In the genomic region with DNA sequence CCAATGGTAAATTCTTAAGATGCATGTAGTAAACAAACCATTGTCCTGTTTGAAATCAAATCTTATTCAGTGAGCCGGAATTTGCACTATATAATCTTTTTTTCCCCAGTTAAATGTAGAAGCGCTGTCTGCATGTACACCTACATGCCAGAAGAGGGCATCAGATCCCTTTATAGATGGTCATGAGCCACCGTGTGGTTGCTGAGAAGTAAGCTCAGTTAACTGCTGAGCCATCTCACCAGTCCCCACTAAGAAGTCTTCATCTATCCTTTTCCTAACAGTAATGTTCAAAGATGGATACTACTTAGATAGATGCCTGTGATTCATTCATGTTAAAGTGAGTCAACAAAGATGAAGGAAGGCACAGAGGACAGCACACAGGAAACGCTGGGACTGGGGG, we compare ENCODE assay signal across 9 mouse cellular contexts. TPM values are rescaled to one million over a fixed set of nuclear protein-coding genes. Genes with fewer than 3 reads are reported as not detected.
DNase-seq lines count a peak whose midpoint lies in the region; ATAC-seq and TF ChIP-seq lines count a peak whose summit lies in the region.
"Had no signal": no experiment of that assay in that cellular context is flagged by ENCODE, and none has a peak within 500 bp of the region (broad histone marks: within the 10 kb centered on the region; RNA-seq: fewer than 3 reads in every experiment).

No protein-coding gene starts in this region.

- intact Hi-C loops in left cerebral cortex, adult 2 months (cut with DNase I), result loop anchor here (5.0 to 10.0 kb wide), 3 partner anchors 94 to 412 kb away; a partner anchor contains a TSS
- intact Hi-C loops in left cerebral cortex, postnatal 36 days (cut with DNase I), result loop anchor here (5.0 to 10.0 kb wide), 2 partner anchors 91 to 132 kb away; a partner anchor contains a TSS

- H3K9me3 ChIP-seq in embryonic facial prominence, embryonic 11.5 days (replicated peaks; ENCODE audit: control insufficient read depth, low read length), result no peaks in the 10 kb centered on the region
- H3K9me3 ChIP-seq in embryonic facial prominence, embryonic 10.5 days, result no peaks in the 10 kb centered on the region
- H3K9me3 ChIP-seq in intestine, embryonic 16.5 days (ENCODE audit: control insufficient read depth, low read length), result no peaks in the 10 kb centered on the region

- WGBS in embryonic facial prominence, embryonic 11.5 days, result 62% methylated on average over 4 of the region's 4 CpGs
- WGBS in embryonic facial prominence, embryonic 10.5 days, result 69% methylated on average over 4 of the region's 4 CpGs
- WGBS in intestine, embryonic 16.5 days, result 63% methylated on average over 4 of the region's 4 CpGs

- peak; percentile 48 for DNase-seq in embryonic facial prominence, embryonic 11.5 days (ENCODE audit: low spot score)
- no peak for DNase-seq in embryonic facial prominence, embryonic 10.5 days (ENCODE audit: low spot score)
- no peak for DNase-seq in left cerebral cortex, adult 2 months (ENCODE audit: extremely low spot score in 1 of 2, low spot score in 2 of 2)
- DNase-seq in left cerebral cortex, postnatal 36 days (ENCODE audit: low spot score in 2 of 2), result no peak
- DNase-seq in ES-CJ7 (ENCODE audit: low read depth, low spot score), result peak; percentile 53
- DNase-seq in urinary bladder, postnatal 14 days (ENCODE audit: low spot score), result no peak
- no peak for DNase-seq in spleen, adult 18-20 months

- no peak overlapping the region for H3K4me2 ChIP-seq in embryonic facial prominence, embryonic 11.5 days (ENCODE audit: low read depth, low read length)
- no peak overlapping the region for H3K4me2 ChIP-seq in intestine, embryonic 16.5 days (ENCODE audit: low read depth, low read length)

- no peak overlapping the region for H3K9ac ChIP-seq in embryonic facial prominence, embryonic 11.5 days (replicated peaks; ENCODE audit: low read length)
- no peak overlapping the region for H3K9ac ChIP-seq in intestine, embryonic 16.5 days (ENCODE audit: low read depth, low read length)

- no peaks in the 10 kb centered on the region for H3K4me1 ChIP-seq in embryonic facial prominence, embryonic 11.5 days (ENCODE audit: control insufficient read depth, insufficient read depth, low read length)
- H3K4me1 ChIP-seq in embryonic facial prominence, embryonic 10.5 days, result no peaks in the 10 kb centered on the region
- peaks cover 4% of the 10 kb centered on the region; the same call in 1 of the 2 replicates for H3K4me1 ChIP-seq in intestine, embryonic 16.5 days (ENCODE audit: control insufficient read depth, insufficient read depth, low read length)

- peak; percentile 81 for TF ChIP-seq CTCF in left cerebral cortex, adult 2 months (IDR thresholded peaks at IDR 0.05)

- H3K36me3 ChIP-seq in embryonic facial prominence, embryonic 11.5 days (replicated peaks; ENCODE audit: control insufficient read depth, insufficient read depth, low read depth, low read length), result peaks cover 6% of the 10 kb centered on the region; the same call in 1 of the 2 replicates
- H3K36me3 ChIP-seq in embryonic facial prominence, embryonic 10.5 days (replicated peaks), result peaks cover 78% of the 10 kb centered on the region
- peaks cover 18% of the 10 kb centered on the region for H3K36me3 ChIP-seq in intestine, embryonic 16.5 days (ENCODE audit: control insufficient read depth, insufficient read depth, low read length)

- no peak for ATAC-seq in embryonic facial prominence, embryonic 11.5 days (replicated peaks; ENCODE audit: insufficient number of reproducible peaks, low FRiP score, low TSS enrichment, low read depth)
- peak; percentile 54; the same call in 1 of the 2 replicates for ATAC-seq in intestine, embryonic 16.5 days

- H3K27ac ChIP-seq in embryonic facial prominence, embryonic 11.5 days (replicated peaks; ENCODE audit: low read depth, low read length), result no peak overlapping the region
- H3K27ac ChIP-seq in embryonic facial prominence, embryonic 10.5 days (replicated peaks), result no peak overlapping the region
- H3K27ac ChIP-seq in left cerebral cortex, adult 2 months, result no peak overlapping the region
- no peak overlapping the region for H3K27ac ChIP-seq in intestine, embryonic 16.5 days (ENCODE audit: low read length)

- H3K4me3 ChIP-seq in embryonic facial prominence, embryonic 11.5 days (ENCODE audit: low read depth, low read length), result no peak overlapping the region
- H3K4me3 ChIP-seq in embryonic facial prominence, embryonic 10.5 days, result no peak overlapping the region
- H3K4me3 ChIP-seq in left cerebral cortex, adult 2 months, result no peak overlapping the region
- no peak overlapping the region for H3K4me3 ChIP-seq in intestine, embryonic 16.5 days (ENCODE audit: low read length)

- H3K27me3 ChIP-seq in embryonic facial prominence, embryonic 11.5 days (ENCODE audit: control insufficient read depth, insufficient read depth, low read length), result no peaks in the 10 kb centered on the region
- no peaks in the 10 kb centered on the region for H3K27me3 ChIP-seq in embryonic facial prominence, embryonic 10.5 days (replicated peaks; ENCODE audit: low read depth, poor library complexity, severe bottlenecking)
- H3K27me3 ChIP-seq in intestine, embryonic 16.5 days (replicated peaks; ENCODE audit: control insufficient read depth, insufficient read depth, low read length), result no peaks in the 10 kb centered on the region

RNA-seq across cellular contexts. Expression of a gene that starts 31.9 kb away (rescaled TPM):
- not detected in 2 replicates for polyA plus RNA-seq in embryonic facial prominence, embryonic 11.5 days (2014; fragmentation: Nextera tagmentation; extraction: Ambion mirVana)
- not detected in 2 replicates for polyA plus RNA-seq in embryonic facial prominence, embryonic 10.5 days (2016; fragmentation: Nextera tagmentation; extraction: Ambion mirVana)
- total RNA-seq in left cerebral cortex, adult 2 months (2021), result under 1 TPM in 1 of 2 experiments, not detected in 1; 0.30 TPM
- total RNA-seq in left cerebral cortex, postnatal 36 days (2021), result not detected
- 36.4 and 43.2 TPM in 2 replicates for polyA plus RNA-seq in intestine, embryonic 16.5 days (2015; fragmentation: Nextera tagmentation; extraction: Ambion mirVana)
- total RNA-seq: ES-E14 had no signal

Comparison
In these comparisons a context has a peak if more than half of its experiments do, and no peak if none do; other contexts are left out.
1. DNase-seq: peak in embryonic facial prominence, embryonic 11.5 days (single experiment) and ES-CJ7 (single experiment); none in embryonic facial prominence, embryonic 10.5 days (single experiment), left cerebral cortex, adult 2 months (0 of 2), left cerebral cortex, postnatal 36 days (0 of 2), urinary bladder, postnatal 14 days (single experiment) and spleen, adult 18-20 months (0 of 2).
2. RNA of a gene that starts 31.9 kb away (polyA plus RNA-seq): 36.4 to 43.2 TPM in intestine, embryonic 16.5 days; not detected in embryonic facial prominence, embryonic 11.5 days and not detected in embryonic facial prominence, embryonic 10.5 days; every median in the first group is over 10 times any median in the second.